Mouse (Mus musculus) c-Kit-negative CD71-positive TER-119-positive erythroid progenitor cells, embryonic 14.5 days (primary cell): ENCODE measurements around the gene Vmn2r99.

Experiments
- DNase-seq: peaks from one replicate; pipeline ENCODE4 v3.0.0-alpha.2; 2013; ENCODE audit warnings: low read depth, low spot score

Gene Vmn2r99

DNA sequence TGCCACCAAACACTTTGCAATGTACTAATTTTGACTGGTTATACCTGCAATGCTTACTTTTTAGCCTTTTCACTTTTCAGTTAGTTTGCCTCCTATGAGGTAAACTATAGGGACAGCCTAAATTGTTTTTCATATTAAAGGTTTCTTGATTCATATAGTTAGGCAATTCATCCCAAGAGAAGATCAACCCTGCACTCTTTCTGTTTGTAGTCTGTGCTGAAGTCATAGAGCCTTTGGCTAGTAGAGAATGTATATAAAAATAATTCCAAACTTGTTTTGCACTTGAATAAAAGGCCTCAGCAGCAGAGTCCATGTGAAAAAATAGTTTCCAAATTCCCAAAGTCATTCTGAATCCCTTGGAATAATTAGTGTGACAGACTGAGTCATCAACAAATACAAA is at the start of gene Vmn2r99:
TSS of gene Vmn2r99 (plus strand) at position 301 of the 400 bp plus-strand sequence.
- DNase-seq = no peak

DNA sequence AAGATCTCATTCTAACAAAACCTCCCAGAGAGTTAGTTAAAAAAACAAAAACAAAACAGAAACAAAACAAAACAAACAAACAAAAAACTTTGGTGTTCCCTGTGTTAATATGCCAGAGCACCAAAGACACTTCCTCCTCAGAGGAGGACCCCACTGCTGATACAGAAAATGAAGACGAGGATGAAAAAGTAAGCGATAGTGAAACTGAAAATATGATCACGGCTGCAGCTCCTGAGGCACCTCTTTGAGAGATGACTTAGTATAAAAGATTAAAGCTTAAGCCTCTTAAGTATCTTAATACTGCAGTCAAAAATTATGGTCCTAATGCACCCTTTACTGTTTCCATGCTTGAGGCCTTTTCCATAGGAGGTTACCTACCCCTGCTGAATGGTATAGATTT is 75.9 kb downstream of the Vmn2r99 start:
- DNase-seq = no peak

DNA sequence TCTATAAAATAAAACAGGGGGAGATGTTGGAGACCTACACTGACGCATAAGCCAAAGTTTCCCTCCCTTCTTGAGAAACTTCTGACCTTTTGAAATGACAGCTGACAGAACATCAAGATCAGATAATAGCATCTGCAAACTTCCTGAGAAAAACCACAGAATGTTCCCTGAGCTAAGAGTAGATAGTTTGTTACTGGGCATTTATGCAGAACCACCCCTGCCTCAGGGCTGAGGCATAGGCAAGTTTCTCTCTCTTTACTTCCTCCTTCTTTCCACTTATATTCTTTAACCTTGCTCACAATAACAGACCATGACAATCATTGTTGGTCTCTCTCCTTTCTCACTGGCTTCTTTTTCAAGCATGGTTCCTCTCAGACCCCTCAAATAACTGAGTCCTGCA is 83.2 kb downstream of the Vmn2r99 start:
- no peak for DNase-seq
